Mouse (Mus musculus): ENCODE measurements around the gene Nfkbie. TPM values are rescaled to one million over a fixed set of nuclear protein-coding genes. Genes with fewer than 3 reads are reported as not detected.

Nfkbie gene
- polyA plus RNA-seq, 1 experiment from 2014 or later = 1.6 TPM

GRCm38 (mm10) chr17:45592606-45593431 is 37.3 kb downstream of the Nfkbie start:
- WGBS = 40% methylated on average over 8 of the region's 8 CpGs
- Histone ChIP-seq H3K27me3 (ENCODE audit: control insufficient read depth, insufficient read depth, low read length) (no peaks in the 10 kb centered on the region), H3K4me1 (replicated peaks; ENCODE audit: control insufficient read depth, insufficient read depth) (peaks cover 20% of the 10 kb centered on the region), H3K27ac (replicated peaks) (peak overlapping the region; percentile 73), H3K9ac (ENCODE audit: low read length) (peak overlapping the region; percentile 23; the same call in 1 of the 2 replicates), H3K4me2 (replicated peaks; ENCODE audit: low read depth) (peak overlapping the region; percentile 31), H3K9me3 (ENCODE audit: control insufficient read depth, low read length) (no peaks in the 10 kb centered on the region), H3K36me3 (ENCODE audit: control insufficient read depth, insufficient read depth, low read length) (peaks cover 6% of the 10 kb centered on the region), H3K4me3 (ENCODE audit: low read depth, low read length) (no peak overlapping the region)
- ATAC-seq (ENCODE audit: low FRiP score, low TSS enrichment) (no peak), DNase-seq (ENCODE audit: low spot score) (no peak)
- no peak for TF ChIP-seq EP300 (optimal IDR thresholded peaks at IDR 0.05)
- TF ChIP-seq CTCF (IDR thresholded peaks at IDR 0.05; ENCODE audit: low read depth) = no peak

- ATAC-seq (ENCODE audit: low FRiP score, low TSS enrichment) (no peak), DNase-seq (ENCODE audit: low spot score) (no peak)
- H3K4me2 ChIP-seq (replicated peaks; ENCODE audit: low read depth) = peak overlapping the region; percentile 31
- WGBS = 36% methylated on average over 8 of the region's 8 CpGs
- peak overlapping the region; percentile 18; the same call in 1 of the 2 replicates for H3K9ac ChIP-seq (ENCODE audit: low read length)
- peaks cover 20% of the 10 kb centered on the region for H3K4me1 ChIP-seq (replicated peaks; ENCODE audit: control insufficient read depth, insufficient read depth)
- H3K9me3 ChIP-seq (ENCODE audit: control insufficient read depth, low read length) = no peaks in the 10 kb centered on the region
- H3K27me3 ChIP-seq (ENCODE audit: control insufficient read depth, insufficient read depth, low read length) = no peaks in the 10 kb centered on the region
- no peak overlapping the region for H3K27ac ChIP-seq (replicated peaks)
- TF ChIP-seq CTCF (IDR thresholded peaks at IDR 0.05; ENCODE audit: low read depth) = peak; percentile 54
- no peak for TF ChIP-seq EP300 (optimal IDR thresholded peaks at IDR 0.05)
- H3K36me3 ChIP-seq (ENCODE audit: control insufficient read depth, insufficient read depth, low read length) = peaks cover 6% of the 10 kb centered on the region
- H3K4me3 ChIP-seq (ENCODE audit: low read depth, low read length) = no peak overlapping the region
Observed at GRCm38 (mm10) chr17:45593479-45593878, 38.0 kb downstream of the Nfkbie start.

- TF ChIP-seq EP300 (optimal IDR thresholded peaks at IDR 0.05) = no peak
- no peak for TF ChIP-seq CTCF (IDR thresholded peaks at IDR 0.05; ENCODE audit: low read depth)
- H3K4me1 ChIP-seq (replicated peaks; ENCODE audit: control insufficient read depth, insufficient read depth) = peaks cover 22% of the 10 kb centered on the region
- DNase-seq (ENCODE audit: low spot score) = no peak
- peak overlapping the region; percentile 96 for H3K4me2 ChIP-seq (replicated peaks; ENCODE audit: low read depth)
- H3K27ac ChIP-seq (replicated peaks) = no peak overlapping the region
- H3K27me3 ChIP-seq (ENCODE audit: control insufficient read depth, insufficient read depth, low read length) = no peaks in the 10 kb centered on the region
- WGBS = 43% methylated on average over 8 of the region's 8 CpGs
- peaks cover 6% of the 10 kb centered on the region for H3K36me3 ChIP-seq (ENCODE audit: control insufficient read depth, insufficient read depth, low read length)
- ATAC-seq (ENCODE audit: low FRiP score, low TSS enrichment) = no peak
- no peaks in the 10 kb centered on the region for H3K9me3 ChIP-seq (ENCODE audit: control insufficient read depth, low read length)
- H3K4me3 ChIP-seq (ENCODE audit: low read depth, low read length) = peak overlapping the region; percentile 58
- no peak overlapping the region for H3K9ac ChIP-seq (ENCODE audit: low read length)
Observed at GRCm38 (mm10) chr17:45594195-45594594, 38.7 kb downstream of the Nfkbie start.

GRCm38 (mm10) chr17:45594881-45595735 is 39.6 kb downstream of the Nfkbie start:
- ATAC-seq (ENCODE audit: low FRiP score, low TSS enrichment) (peak; percentile 51), DNase-seq (ENCODE audit: low spot score) (peak; percentile 75)
- Histone ChIP-seq H3K4me3 (ENCODE audit: low read depth, low read length) (peak overlapping the region; percentile 58), H3K36me3 (ENCODE audit: control insufficient read depth, insufficient read depth, low read length) (no peaks in the 10 kb centered on the region), H3K27ac (replicated peaks) (peak overlapping the region; percentile 46; the same call in 1 of the 2 replicates), H3K27me3 (ENCODE audit: control insufficient read depth, insufficient read depth, low read length) (no peaks in the 10 kb centered on the region), H3K4me1 (replicated peaks; ENCODE audit: control insufficient read depth, insufficient read depth) (peaks cover 22% of the 10 kb centered on the region), H3K9me3 (ENCODE audit: control insufficient read depth, low read length) (no peaks in the 10 kb centered on the region), H3K9ac (ENCODE audit: low read length) (peak overlapping the region; percentile 73), H3K4me2 (replicated peaks; ENCODE audit: low read depth) (peak overlapping the region; percentile 96)
- TF ChIP-seq CTCF (IDR thresholded peaks at IDR 0.05; ENCODE audit: low read depth) (no peak; the same call in 1 of the 2 replicates), EP300 (optimal IDR thresholded peaks at IDR 0.05) (no peak)
- 2% methylated on average over 49 of the region's 58 CpGs for WGBS

- Histone ChIP-seq H3K27ac (replicated peaks) (peak overlapping the region; percentile 65), H3K9ac (ENCODE audit: low read length) (peak overlapping the region; percentile 73), H3K4me2 (replicated peaks; ENCODE audit: low read depth) (peak overlapping the region; percentile 96), H3K27me3 (ENCODE audit: control insufficient read depth, insufficient read depth, low read length) (no peaks in the 10 kb centered on the region), H3K4me1 (replicated peaks; ENCODE audit: control insufficient read depth, insufficient read depth) (peaks cover 22% of the 10 kb centered on the region), H3K36me3 (ENCODE audit: control insufficient read depth, insufficient read depth, low read length) (no peaks in the 10 kb centered on the region), H3K4me3 (ENCODE audit: low read depth, low read length) (peak overlapping the region; percentile 58), H3K9me3 (ENCODE audit: control insufficient read depth, low read length) (no peaks in the 10 kb centered on the region)
- WGBS = 10% methylated on average over 23 of the region's 23 CpGs
- DNase-seq (ENCODE audit: low spot score) (no peak), ATAC-seq (ENCODE audit: low FRiP score, low TSS enrichment) (no peak; the same call in 1 of the 2 replicates)
- TF ChIP-seq CTCF (IDR thresholded peaks at IDR 0.05; ENCODE audit: low read depth) = no peak
- TF ChIP-seq EP300 (optimal IDR thresholded peaks at IDR 0.05) = no peak
Observed at GRCm38 (mm10) chr17:45595736-45596390, 40.4 kb downstream of the Nfkbie start.
